Mouse (Mus musculus) lung, postnatal 0 days (tissue): Measurements from ENCODE around the gene D930020B18Rik.

ENCODE experiments used
- CTCF ChIP-seq: IDR thresholded peaks from 2 replicates; pipeline ENCODE4 v1.5.1; 2016; ENCODE audit warnings: antibody characterized with exemption, mild to moderate bottlenecking
- EP300 ChIP-seq: IDR thresholded peaks from 2 replicates; pipeline ENCODE4 v1.6.1; 2016; ENCODE audit warnings: antibody characterized with exemption, mild to moderate bottlenecking, control low read depth

- TF ChIP-seq CTCF (no peak), EP300 (no peak)
Observed at GRCm38 (mm10) chr10:121642054-121642947, 913 bp downstream of the D930020B18Rik start.
